Mouse (Mus musculus): ENCODE measurements around the gene Uchl1.
A peak's percentile ranks its signal among the peaks of the same experiment; 100 is the strongest.

The Uchl1 gene

GRCm38 (mm10) chr5:66707859-66708258 is 32.0 kb downstream of the Uchl1 start:
- DNase-seq (ENCODE audit: inconsistent ontology term), result no peak

GRCm38 (mm10) chr5:66710445-66711019 is 34.6 kb downstream of the Uchl1 start:
- peak; percentile 55 for DNase-seq (ENCODE audit: inconsistent ontology term)

- DNase-seq (ENCODE audit: inconsistent ontology term), result no peak
Observed at GRCm38 (mm10) chr5:66712801-66713200, 36.9 kb downstream of the Uchl1 start.

GRCm38 (mm10) chr5:66715498-66715931 is 39.6 kb downstream of the Uchl1 start:
- no peak for DNase-seq (ENCODE audit: inconsistent ontology term)

- no peak for DNase-seq (ENCODE audit: inconsistent ontology term)
Observed at GRCm38 (mm10) chr5:66717931-66718330, 42.0 kb downstream of the Uchl1 start.

- no peak for DNase-seq (ENCODE audit: inconsistent ontology term)
Observed at GRCm38 (mm10) chr5:66718413-66718812, 42.5 kb downstream of the Uchl1 start.

GRCm38 (mm10) chr5:66718880-66719279 is 43.0 kb downstream of the Uchl1 start:
- DNase-seq (ENCODE audit: inconsistent ontology term), result no peak

GRCm38 (mm10) chr5:66720921-66721320 is 45.0 kb downstream of the Uchl1 start:
- no peak for DNase-seq (ENCODE audit: inconsistent ontology term)

GRCm38 (mm10) chr5:66722586-66722985 is 46.7 kb downstream of the Uchl1 start:
- no peak for DNase-seq (ENCODE audit: inconsistent ontology term)

GRCm38 (mm10) chr5:66723037-66723436 is 47.1 kb downstream of the Uchl1 start:
- DNase-seq (ENCODE audit: inconsistent ontology term), result no peak

- DNase-seq (ENCODE audit: inconsistent ontology term), result no peak
Observed at GRCm38 (mm10) chr5:66723626-66724025, 47.7 kb downstream of the Uchl1 start.

- no peak for DNase-seq (ENCODE audit: inconsistent ontology term)
Observed at GRCm38 (mm10) chr5:66729306-66729705, 53.4 kb downstream of the Uchl1 start.

- no peak for DNase-seq (ENCODE audit: inconsistent ontology term)
Observed at GRCm38 (mm10) chr5:66730621-66731301, 54.9 kb downstream of the Uchl1 start.

- no peak for DNase-seq (ENCODE audit: inconsistent ontology term)
Observed at GRCm38 (mm10) chr5:66731302-66731697, 55.4 kb downstream of the Uchl1 start.

GRCm38 (mm10) chr5:66733556-66733955 is 57.7 kb downstream of the Uchl1 start:
- no peak for DNase-seq (ENCODE audit: inconsistent ontology term)
